Mouse (Mus musculus): ENCODE results near the gene Trpm6. TPM values are rescaled to one million over a fixed set of nuclear protein-coding genes. Genes with fewer than 3 reads are reported as not detected.

Trpm6 gene
- polyA plus RNA-seq, 1 experiment from 2014 or later: 0.05 TPM

DNA sequence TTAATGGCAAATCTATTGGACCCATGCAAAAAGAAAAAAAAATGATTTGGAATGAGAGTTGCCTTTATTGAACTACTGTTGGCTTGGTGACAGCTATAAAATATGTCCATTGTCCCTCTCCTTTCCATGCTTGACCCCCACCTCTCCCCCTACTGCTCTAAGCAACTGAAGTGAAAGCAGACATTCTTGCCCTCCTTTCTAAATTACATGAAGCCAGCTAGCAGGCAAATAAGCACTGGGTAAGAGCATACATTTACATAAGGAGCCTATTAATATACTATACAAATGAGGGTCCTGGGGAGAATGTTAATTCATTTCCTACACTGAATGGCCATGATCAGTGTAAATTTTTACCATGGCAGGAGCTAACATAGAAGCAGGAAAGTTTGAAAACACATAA is 148.5 kb downstream of the Trpm6 start:
- H3K27ac ChIP-seq (replicated peaks): no peak overlapping the region
- ATAC-seq (ENCODE audit: low FRiP score, low TSS enrichment) (no peak), DNase-seq (ENCODE audit: low spot score) (no peak)
- H3K9ac ChIP-seq (ENCODE audit: low read length): no peak overlapping the region
- H3K4me1 ChIP-seq (replicated peaks; ENCODE audit: control insufficient read depth, insufficient read depth): no peaks in the 10 kb centered on the region
- TF ChIP-seq EP300 (optimal IDR thresholded peaks at IDR 0.05): no peak
- TF ChIP-seq CTCF (IDR thresholded peaks at IDR 0.05; ENCODE audit: low read depth): no peak
- no peaks in the 10 kb centered on the region for H3K36me3 ChIP-seq (ENCODE audit: control insufficient read depth, insufficient read depth, low read length)
- H3K9me3 ChIP-seq (ENCODE audit: control insufficient read depth, low read length): no peaks in the 10 kb centered on the region
- no peaks in the 10 kb centered on the region for H3K27me3 ChIP-seq (ENCODE audit: control insufficient read depth, insufficient read depth, low read length)
- no peak overlapping the region for H3K4me2 ChIP-seq (replicated peaks; ENCODE audit: low read depth)
- H3K4me3 ChIP-seq (ENCODE audit: low read depth, low read length): no peak overlapping the region

DNA sequence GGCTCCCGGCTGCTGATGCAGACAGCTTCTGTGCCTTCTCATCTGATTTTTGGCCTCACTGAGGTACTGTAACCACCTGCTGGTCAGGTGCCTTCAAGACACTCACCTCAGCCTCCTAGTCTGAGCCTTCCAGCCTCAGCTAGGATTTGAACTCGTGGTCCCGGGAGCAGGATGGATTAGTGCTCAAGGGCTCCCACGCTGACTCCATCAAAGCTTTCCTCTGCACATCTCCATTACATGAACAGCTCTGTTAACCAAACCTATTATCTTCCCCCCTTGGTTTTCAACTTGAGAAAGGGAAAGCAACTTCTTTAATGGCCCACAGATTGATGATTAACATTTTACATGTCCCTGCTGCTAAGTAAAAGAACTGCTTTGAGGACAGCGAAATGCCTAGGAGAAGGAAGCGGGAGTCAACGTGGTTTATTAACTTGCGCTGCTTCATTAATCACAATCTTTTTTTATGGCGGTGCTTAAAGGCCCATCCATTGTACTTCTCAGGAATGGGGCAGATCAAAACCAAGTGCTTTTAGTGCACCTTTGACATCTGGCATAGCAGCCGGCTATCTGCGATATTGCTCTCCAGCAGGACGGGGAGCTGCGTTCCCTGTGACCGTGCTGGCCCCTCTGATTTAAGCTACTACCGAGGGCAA is 152.4 kb downstream of the Trpm6 start:
- Histone ChIP-seq H3K9ac (ENCODE audit: low read length) (no peak overlapping the region), H3K9me3 (ENCODE audit: control insufficient read depth, low read length) (no peaks in the 10 kb centered on the region), H3K27ac (replicated peaks) (no peak overlapping the region), H3K36me3 (ENCODE audit: control insufficient read depth, insufficient read depth, low read length) (no peaks in the 10 kb centered on the region), H3K4me3 (ENCODE audit: low read depth, low read length) (no peak overlapping the region), H3K4me1 (replicated peaks; ENCODE audit: control insufficient read depth, insufficient read depth) (no peaks in the 10 kb centered on the region), H3K27me3 (ENCODE audit: control insufficient read depth, insufficient read depth, low read length) (no peaks in the 10 kb centered on the region), H3K4me2 (replicated peaks; ENCODE audit: low read depth) (no peak overlapping the region)
- WGBS: 49% methylated on average over 15 of the region's 15 CpGs
- ATAC-seq (ENCODE audit: low FRiP score, low TSS enrichment): no peak
- TF ChIP-seq CTCF (IDR thresholded peaks at IDR 0.05; ENCODE audit: low read depth) (no peak), EP300 (optimal IDR thresholded peaks at IDR 0.05) (no peak)
- DNase-seq (ENCODE audit: low spot score): no peak

DNA sequence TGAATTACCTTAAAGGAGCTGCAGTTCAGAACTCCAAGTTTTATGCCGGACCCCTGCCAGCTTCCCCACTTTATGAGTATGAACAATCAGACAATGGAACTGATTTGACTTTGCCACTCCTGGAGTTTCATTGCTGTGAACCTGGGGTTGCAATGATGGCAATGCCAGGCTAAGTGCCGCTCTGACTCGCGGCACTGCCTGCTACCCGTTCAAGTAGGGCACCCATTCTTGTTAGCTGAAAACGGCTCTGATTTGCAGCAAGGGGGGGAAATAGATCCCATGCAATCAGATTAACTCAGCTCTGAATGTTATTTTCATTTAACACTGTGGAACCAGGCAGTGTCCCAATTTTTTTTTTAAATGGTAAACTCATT is 152.9 kb downstream of the Trpm6 start:
- TF ChIP-seq EP300 (optimal IDR thresholded peaks at IDR 0.05): no peak
- TF ChIP-seq CTCF (IDR thresholded peaks at IDR 0.05; ENCODE audit: low read depth): no peak
- no peaks in the 10 kb centered on the region for H3K9me3 ChIP-seq (ENCODE audit: control insufficient read depth, low read length)
- H3K36me3 ChIP-seq (ENCODE audit: control insufficient read depth, insufficient read depth, low read length): no peaks in the 10 kb centered on the region
- H3K4me3 ChIP-seq (ENCODE audit: low read depth, low read length): no peak overlapping the region
- H3K4me1 ChIP-seq (replicated peaks; ENCODE audit: control insufficient read depth, insufficient read depth): no peaks in the 10 kb centered on the region
- DNase-seq (ENCODE audit: low spot score): no peak
- H3K27me3 ChIP-seq (ENCODE audit: control insufficient read depth, insufficient read depth, low read length): no peaks in the 10 kb centered on the region
- H3K4me2 ChIP-seq (replicated peaks; ENCODE audit: low read depth): no peak overlapping the region
- 77% methylated on average over 6 of the region's 6 CpGs for WGBS
- ATAC-seq (ENCODE audit: low FRiP score, low TSS enrichment): no peak
- no peak overlapping the region for H3K9ac ChIP-seq (ENCODE audit: low read length)
- no peak overlapping the region for H3K27ac ChIP-seq (replicated peaks)

DNA sequence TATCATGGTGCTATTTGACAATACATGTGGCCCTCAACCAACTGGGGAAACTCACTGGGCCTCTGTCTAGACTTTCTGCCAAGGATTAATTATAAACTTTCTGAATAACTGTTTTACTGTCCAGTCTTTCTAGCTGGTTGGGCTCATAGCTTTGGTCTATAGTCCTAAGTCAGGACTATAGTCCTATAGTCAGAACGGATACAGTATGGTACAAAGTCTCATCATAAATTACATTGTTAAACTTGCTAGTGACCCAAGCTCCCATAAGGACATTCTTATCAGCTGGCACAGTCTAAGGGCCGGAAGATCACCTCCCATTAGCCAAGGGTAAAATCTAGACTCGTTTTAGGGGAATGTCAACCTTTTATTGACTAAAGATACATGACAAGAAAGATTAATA is 155.7 kb downstream of the Trpm6 start:
- no peaks in the 10 kb centered on the region for H3K27me3 ChIP-seq (ENCODE audit: control insufficient read depth, insufficient read depth, low read length)
- ATAC-seq (ENCODE audit: low FRiP score, low TSS enrichment): no peak
- no peaks in the 10 kb centered on the region for H3K4me1 ChIP-seq (replicated peaks; ENCODE audit: control insufficient read depth, insufficient read depth)
- no peaks in the 10 kb centered on the region for H3K36me3 ChIP-seq (ENCODE audit: control insufficient read depth, insufficient read depth, low read length)
- no peak overlapping the region for H3K9ac ChIP-seq (ENCODE audit: low read length)
- H3K9me3 ChIP-seq (ENCODE audit: control insufficient read depth, low read length): no peaks in the 10 kb centered on the region
- H3K4me2 ChIP-seq (replicated peaks; ENCODE audit: low read depth): no peak overlapping the region
- no peak overlapping the region for H3K27ac ChIP-seq (replicated peaks)
- TF ChIP-seq CTCF (IDR thresholded peaks at IDR 0.05; ENCODE audit: low read depth): no peak
- TF ChIP-seq EP300 (optimal IDR thresholded peaks at IDR 0.05): no peak
- H3K4me3 ChIP-seq (ENCODE audit: low read depth, low read length): no peak overlapping the region
- no peak for DNase-seq (ENCODE audit: low spot score)
- 32% methylated on average over 3 of the region's 3 CpGs for WGBS

DNA sequence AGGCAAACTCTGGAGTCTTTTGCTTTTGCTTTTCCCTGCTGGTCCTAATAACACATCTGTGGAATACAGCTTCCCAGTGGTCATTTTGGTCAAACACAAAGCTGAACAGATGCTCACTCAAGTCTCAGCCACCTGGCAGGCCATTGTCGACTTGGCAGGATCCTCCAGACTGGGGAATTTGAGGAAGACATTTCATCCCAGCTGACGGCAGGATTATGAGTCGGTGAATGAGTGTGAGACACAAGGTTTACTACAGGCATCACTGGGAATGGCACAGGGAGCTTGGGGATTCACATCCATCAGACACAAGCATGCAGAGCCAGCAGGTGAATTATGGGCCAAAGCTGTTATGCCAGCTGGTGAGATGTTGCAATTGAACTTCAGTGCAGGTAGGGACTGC is 159.9 kb downstream of the Trpm6 start:
- no peak overlapping the region for H3K9ac ChIP-seq (ENCODE audit: low read length)
- H3K27ac ChIP-seq (replicated peaks): no peak overlapping the region
- H3K4me3 ChIP-seq (ENCODE audit: low read depth, low read length): no peak overlapping the region
- DNase-seq (ENCODE audit: low spot score) (no peak), ATAC-seq (ENCODE audit: low FRiP score, low TSS enrichment) (no peak)
- WGBS: 60% methylated on average over 3 of the region's 3 CpGs
- no peaks in the 10 kb centered on the region for H3K27me3 ChIP-seq (ENCODE audit: control insufficient read depth, insufficient read depth, low read length)
- no peak overlapping the region for H3K4me2 ChIP-seq (replicated peaks; ENCODE audit: low read depth)
- no peaks in the 10 kb centered on the region for H3K9me3 ChIP-seq (ENCODE audit: control insufficient read depth, low read length)
- no peaks in the 10 kb centered on the region for H3K36me3 ChIP-seq (ENCODE audit: control insufficient read depth, insufficient read depth, low read length)
- no peaks in the 10 kb centered on the region for H3K4me1 ChIP-seq (replicated peaks; ENCODE audit: control insufficient read depth, insufficient read depth)
- no peak for TF ChIP-seq EP300 (optimal IDR thresholded peaks at IDR 0.05)
- no peak for TF ChIP-seq CTCF (IDR thresholded peaks at IDR 0.05; ENCODE audit: low read depth)

DNA sequence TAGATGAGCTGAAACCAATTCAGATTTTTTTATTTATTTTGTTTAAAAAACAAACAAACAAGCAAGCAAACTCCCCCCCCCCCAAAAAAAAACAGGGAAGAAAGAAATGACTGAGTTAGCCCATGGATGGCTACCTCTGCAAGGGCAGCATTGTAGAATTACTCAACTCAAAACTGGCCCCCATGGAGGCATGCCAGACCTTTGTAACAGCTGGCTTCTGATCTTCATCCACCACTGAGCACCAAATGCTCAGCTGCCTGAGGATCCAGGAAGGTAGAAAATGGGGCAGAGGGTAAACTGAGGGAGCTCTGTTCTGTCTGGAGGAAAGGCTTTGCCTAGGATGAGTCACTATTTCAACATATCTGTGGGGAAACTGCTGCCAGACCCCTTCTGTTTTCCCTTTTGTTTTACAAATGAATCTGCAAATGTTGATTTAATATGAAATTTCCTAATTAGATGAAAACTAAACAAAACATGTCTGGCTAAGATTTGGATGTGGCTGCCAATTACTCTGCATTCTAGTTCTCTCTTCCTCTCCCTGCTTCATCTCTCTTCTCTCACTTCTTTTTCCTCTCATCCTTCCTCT is 162.1 kb downstream of the Trpm6 start:
- TF ChIP-seq EP300 (optimal IDR thresholded peaks at IDR 0.05) (no peak), CTCF (IDR thresholded peaks at IDR 0.05; ENCODE audit: low read depth) (no peak)
- H3K27ac ChIP-seq (replicated peaks): no peak overlapping the region
- ATAC-seq (ENCODE audit: low FRiP score, low TSS enrichment): no peak

More for the DNA sequence above, 162.1 kb downstream of the Trpm6 start:
- DNase-seq (ENCODE audit: low spot score): no peak
- Histone ChIP-seq H3K27me3 (ENCODE audit: control insufficient read depth, insufficient read depth, low read length) (no peaks in the 10 kb centered on the region), H3K9ac (ENCODE audit: low read length) (no peak overlapping the region), H3K4me1 (replicated peaks; ENCODE audit: control insufficient read depth, insufficient read depth) (no peaks in the 10 kb centered on the region), H3K4me2 (replicated peaks; ENCODE audit: low read depth) (no peak overlapping the region), H3K4me3 (ENCODE audit: low read depth, low read length) (no peak overlapping the region), H3K36me3 (ENCODE audit: control insufficient read depth, insufficient read depth, low read length) (no peaks in the 10 kb centered on the region), H3K9me3 (ENCODE audit: control insufficient read depth, low read length) (no peaks in the 10 kb centered on the region)

All from stomach, postnatal 0 days (tissue).